Mouse (Mus musculus) frontal cortex, postnatal 10 days (tissue): ENCODE results near the gene Sema4c.

Source experiments
- DNase-seq, 2 experiments: peaks; one replicate each; pipeline ENCODE4 v3.0.0; 2022; ENCODE audit warnings: low spot score in 2 of 2, mixed read lengths in 1 of 2

Sema4c gene

DNA sequence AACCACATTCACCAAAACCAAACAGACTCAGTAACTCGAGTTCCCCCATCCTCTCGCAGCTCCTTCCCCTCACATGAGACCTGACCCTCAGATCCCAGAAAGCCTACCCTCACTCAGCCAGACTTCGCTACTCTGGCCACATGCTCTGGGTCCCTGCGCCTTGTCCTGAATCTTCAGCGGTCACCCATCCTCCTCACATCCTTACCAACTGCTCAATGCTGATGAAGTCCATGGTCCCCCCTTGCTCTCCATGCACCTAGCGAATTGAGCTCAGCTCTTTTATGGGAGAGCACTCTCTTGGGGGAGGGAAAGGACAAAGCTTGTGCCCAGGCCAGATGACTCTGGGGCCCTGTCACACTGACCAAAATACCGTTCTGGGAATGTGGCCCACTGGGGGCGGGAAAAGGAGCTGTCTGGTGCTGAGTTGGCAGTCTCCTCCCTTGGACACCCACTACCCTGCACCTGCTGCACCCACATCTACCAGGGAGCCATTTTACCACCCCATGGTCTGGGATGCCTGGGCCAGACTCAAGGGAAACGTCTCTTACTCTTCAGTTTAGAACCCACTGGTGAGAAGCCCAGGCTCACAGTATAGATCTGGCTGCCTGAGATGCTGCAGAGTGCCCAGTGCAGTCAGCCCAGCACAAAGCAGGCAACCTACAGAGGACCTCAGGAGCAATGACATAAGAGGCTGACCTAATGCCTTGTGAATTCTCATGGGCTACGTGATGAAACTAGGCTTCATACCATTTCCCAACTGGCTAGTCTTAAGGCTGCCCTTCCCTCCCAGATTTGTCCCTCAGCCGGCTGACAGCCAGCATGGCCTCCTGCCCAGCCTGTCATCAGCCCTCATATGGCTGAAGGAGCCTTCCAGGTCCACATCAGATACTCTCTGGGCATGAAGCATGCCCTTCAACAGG lies 22.4 kb downstream of the Sema4c start:
- no peak for DNase-seq

DNA sequence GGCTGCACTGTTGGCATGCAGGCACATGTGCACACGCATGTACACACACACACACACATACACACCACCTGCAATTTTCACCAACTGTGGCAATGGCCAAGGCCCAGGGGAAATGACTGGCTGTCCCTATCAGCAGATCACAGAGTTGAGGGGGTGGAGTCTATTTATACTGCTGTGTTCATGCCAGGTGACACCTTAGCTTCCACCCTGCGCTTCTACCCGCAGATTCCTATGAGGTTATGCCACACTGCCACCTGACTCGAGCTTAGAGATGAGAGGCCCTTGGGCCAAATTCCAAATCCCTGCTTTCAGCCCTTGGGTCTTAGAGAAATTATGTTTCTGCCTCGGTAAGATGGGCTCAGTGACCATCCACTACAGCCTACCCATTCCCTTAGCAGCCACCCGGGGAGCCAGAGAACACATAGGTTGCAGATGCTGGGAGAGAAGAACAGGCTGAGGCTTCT lies 23.5 kb downstream of the Sema4c start:
- no peak for DNase-seq

DNA sequence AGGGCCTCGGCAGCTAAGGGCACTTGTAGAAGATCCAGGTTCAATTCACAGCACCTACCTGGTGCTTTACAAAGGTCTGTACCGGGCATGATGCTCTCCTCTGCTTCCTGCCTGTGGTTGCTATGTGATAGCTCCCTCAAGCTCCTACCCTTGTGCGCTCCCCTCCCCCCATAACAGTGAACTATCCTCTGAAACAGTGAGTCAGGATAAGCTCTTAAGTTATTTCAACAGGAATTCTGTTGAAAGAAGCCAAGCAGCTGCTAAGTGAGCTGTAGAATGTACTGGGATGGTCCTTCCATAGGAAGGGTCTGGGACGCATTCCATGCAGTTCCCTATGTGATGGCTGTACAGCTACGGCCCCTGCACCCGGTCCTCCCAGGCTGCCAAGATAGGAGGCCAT lies 24.6 kb downstream of the Sema4c start:
- DNase-seq: no peak

DNA sequence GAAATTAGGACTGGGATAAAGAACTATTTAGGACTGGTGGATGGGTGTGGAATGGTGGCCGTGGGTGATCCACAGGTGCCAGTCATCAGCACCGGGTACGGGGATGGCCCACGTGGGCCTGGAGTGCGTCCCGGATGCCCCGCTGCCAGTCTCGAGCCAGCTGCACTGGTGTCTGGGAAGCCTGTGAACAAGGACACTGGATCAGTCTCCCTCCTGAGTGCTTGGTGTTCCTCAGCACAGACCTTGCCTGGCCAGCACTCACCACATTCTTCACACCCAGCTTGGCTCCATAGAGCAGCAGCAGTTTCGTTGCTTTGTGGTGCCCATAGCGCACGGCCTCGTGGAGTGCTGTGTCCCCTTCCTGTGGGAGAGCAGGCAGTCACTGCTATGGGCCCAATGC lies 26.7 kb downstream of the Sema4c start:
- DNase-seq: no peak

DNA sequence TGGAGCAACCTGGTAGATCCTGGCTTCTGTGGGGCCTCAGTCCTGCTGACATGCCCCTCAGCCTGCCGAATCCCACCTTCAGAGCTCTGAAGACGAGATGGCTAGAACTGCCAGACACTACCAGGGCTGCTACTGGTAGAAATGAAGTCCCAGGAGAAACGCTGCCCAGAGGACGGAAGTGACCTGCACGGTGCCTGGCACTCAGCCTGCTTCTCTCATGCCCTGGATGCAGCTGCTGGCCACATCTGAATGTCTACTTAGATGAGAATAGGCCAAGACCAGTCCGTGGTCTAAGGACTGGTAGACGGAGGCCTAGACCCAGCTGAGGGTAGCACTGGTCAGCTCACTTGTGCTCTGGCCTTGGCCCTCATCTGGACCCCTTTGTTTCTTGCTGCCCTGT lies 27.2 kb downstream of the Sema4c start:
- no peak for DNase-seq

DNA sequence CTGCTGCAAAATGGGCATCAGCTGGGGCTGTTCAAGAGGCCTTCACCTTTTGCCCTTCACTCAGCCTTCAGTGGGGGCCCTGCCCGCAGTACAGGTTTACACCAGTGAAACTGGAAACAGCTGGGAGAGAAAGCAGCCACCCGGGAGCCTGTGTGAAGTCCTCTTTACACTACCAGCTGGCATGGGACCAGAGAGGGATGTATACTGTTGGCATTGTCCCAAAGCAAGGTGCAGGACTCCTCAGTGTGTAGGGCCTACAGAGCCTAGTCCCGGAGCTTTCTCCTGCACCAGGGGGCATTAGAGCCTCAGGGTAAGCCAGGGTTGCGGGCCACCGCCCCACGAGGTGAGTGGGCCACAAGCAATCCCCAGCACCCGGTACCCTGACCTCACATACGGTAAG lies 27.7 kb downstream of the Sema4c start:
- no peak for DNase-seq

DNA sequence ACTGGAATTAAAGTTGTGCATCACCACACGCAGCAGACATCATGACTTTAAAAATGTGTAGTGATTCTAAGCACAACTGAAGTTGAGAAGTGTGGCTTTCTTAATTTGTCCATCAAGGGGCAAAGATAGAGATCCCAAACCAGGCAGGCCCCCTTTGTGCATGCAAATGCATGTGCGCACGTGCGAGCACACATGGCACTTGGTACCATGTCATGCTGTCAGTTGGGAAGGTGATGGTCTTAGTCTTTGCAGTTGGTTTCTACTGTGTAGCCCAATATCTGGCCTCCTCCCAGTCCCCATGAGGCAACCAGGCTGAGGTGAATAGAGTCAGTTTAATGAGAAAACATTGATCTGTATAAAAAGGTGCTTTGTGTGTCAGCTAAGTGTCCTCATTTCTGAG lies 28.3 kb downstream of the Sema4c start:
- no peak for DNase-seq

DNA sequence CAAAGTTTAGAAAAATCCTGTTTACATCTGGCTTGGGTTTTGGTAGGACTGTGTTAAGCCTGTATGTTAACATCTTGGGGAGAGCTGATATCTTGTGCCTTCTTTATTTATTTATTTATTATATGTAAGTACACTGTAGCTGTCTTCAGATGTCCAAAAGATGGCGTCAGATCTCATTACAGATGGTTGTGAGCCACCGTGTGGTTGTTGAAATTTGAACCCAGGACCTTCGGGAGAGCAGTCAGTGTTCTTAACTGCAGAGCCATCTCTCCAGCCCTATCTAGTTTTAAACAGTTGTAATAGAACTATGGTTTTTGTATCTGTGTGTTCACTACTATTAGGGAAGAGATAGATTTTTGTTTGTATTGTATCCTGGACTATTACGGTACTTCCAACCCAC lies 28.9 kb downstream of the Sema4c start:
- no peak for DNase-seq

DNA sequence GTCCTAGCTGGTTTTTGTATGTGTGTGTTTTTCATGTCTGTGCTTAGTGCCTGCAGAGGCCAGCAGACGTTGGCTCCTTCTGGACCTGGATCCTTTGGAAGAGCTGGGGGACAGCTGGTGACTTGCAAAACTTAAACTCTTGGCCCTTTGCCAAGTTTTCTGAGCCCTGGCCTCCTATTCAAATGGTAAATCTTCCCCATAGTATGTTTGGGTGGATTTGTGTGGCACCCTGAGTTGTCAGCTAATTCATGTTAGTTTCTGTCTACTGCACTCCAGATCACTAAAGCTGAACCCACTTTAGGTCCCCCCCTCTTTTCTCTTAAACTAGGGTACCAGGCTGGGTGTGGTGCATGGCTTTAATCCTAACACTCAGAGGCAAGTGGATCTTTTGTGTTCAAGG lies 29.8 kb downstream of the Sema4c start:
- DNase-seq: no peak

DNA sequence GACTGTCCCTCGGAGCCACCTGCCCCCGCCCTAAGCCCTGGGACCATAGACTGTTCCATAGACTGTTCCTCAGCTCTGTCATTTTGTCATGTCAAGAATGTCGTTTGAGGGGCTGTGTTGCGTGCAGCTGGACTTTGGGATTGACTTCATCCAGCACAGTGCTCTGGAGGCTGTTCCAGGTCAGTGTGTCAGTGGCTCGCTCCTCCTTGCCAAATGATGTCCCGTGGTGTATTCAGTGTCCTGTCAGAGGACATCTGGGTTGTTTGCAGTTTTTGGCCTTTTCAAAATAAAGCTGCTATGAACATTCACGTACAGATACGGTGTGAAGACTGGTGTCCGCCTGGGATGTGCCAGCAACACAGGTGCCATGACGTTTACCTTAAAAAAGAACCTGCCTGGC lies 31.2 kb downstream of the Sema4c start:
- DNase-seq: no peak

DNA sequence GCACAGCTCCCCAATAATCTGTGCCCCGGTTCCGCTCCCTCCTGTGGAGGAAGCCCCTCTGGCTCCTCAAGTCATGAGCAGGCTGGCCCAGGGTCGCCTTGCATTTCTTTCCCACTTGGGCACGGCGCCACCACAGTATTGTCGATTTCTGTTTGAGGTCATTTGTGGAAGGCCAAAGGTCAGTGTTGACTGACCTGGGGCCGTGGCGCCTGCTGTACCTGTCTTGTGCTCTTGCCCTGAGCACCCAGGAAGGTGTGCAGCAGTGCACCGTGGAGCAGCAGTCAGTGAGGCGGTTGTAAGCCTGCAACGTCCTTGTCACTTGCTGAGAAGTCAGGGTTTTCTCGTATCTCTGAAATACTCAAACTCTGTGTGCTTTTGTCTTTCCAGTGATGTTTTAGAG lies 32.4 kb downstream of the Sema4c start:
- DNase-seq: no peak

DNA sequence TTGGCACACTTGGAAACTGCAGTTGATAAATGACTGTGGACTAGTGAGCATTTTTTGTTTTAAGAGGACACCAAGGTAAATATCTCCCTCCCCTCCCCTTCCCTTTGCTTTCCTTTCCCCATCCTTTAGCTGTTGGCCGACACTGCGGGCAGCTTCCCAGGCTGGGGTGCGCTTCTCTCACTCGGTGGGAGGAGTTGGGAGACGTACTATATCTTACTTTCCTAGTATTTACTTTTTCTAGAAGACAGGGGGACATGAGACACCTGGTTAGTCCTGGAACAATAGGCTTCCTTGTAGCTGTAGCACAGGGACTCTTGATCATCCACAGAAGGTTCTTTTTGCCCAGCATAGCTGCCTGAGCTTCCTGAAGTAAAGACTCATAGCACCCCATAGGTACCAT lies 34.1 kb downstream of the Sema4c start:
- no peak for DNase-seq

DNA sequence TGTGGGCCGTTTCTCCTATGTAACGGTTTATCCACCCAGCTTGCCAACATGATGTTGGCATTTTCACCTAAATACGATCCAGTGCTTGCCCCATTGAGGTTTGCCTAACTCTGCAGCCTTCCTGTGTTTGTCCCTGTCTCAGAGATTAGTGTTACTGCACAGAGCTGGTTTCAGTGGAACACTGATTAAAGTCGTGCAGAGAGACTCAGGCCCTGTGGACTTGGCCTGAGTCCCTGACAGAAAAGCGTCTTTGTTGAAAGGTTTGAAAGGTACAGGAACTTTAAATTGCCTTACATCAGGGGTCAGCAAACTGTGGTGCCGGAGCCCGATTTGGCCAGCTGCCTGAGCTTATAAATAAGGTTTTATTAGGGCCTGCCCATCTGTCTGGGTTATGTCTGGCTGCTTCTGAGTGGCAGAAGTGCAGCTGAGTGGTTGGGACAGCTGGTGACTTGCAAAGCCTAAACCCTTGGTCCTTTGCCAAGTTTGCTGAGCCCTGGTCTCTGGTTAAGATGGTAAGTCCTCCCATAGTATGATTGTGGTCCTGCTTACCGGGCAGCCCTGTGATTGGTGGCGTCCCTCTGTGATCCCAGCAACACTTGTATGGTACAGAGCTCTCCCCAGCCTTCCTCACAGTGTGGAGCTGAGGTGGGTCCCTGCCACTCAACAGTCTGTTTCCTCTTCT lies 34.7 kb downstream of the Sema4c start:
- DNase-seq: no peak

DNA sequence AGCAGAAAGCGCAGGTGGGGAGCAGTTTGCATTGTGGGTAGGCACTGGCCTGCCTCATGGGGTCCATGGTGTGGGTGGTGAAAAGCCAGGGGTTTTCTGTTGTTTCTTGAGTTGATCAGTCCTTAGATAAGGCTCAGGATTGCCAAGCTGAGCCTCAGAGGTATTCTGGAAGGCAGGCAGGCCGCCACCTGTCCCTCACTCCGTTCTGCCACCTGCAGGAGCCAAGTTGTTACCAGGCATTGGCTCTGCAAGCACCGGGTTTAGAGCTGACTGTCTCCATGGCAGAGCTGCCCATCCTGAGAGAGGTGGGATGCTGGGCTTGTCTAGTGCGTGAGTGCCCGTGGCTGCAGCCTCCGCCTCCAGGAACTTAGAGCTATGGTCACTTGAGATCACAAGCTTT lies 35.9 kb downstream of the Sema4c start:
- no peak for DNase-seq

DNA sequence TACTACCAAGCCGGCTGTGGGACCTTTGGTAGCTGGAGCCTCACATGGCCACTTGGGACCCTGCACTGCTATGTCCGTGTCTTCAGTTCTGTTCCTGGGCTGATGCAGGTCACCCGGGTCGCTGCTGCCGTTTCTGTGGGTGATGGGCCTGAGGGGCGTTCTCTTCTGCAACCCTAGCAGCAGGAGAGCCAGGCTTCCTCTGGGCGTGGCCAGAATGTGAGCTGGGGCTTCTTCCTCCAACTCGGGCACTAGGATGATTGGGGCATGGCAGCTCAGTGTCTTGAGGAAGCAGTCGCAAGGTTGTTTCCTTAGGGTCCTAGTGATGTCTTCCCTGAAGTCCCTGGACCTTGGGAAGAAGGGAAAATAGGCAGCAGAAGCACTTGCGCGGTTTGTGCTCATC lies 38.5 kb downstream of the Sema4c start:
- no peak for DNase-seq

DNA sequence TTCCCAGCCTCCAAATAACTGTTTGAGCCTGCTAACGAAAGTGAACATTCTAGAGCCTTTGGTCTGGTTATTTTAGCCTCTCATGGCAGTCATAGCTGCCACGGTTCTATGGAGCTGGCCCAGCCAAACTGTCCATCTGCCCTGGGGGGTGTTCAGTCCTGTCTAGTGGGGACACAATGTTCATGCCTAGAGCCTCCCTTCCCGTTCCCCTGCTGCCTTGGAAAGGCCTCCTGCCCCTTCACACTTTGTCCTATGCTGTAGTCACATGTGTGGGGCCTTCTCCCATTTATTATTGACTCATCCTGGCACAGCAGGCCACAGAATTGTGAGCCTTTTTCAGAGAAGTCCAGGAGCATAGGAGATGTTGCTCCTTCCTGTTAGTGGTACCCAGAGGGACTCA lies 39.9 kb downstream of the Sema4c start:
- no peak for DNase-seq

DNA sequence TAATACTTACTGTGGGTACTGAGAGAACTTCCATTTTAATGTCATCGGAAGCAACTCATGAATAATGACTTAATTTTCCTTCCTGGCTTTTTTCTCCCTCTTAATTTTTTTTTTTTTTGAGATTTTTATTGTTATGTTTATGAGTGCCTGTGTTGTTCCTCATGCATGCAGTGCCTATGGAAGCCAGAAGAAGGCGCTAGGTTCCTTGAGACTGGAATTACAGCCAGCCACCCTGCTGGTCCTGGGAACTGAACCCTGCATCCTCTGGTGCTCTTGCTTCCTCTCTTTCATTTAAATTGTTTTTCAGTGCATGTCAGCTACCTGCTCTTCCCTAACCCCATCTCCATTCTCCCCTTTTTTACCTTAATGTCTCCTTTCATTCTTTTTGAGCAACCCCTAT lies 44.4 kb downstream of the Sema4c start:
- DNase-seq: no peak

DNA sequence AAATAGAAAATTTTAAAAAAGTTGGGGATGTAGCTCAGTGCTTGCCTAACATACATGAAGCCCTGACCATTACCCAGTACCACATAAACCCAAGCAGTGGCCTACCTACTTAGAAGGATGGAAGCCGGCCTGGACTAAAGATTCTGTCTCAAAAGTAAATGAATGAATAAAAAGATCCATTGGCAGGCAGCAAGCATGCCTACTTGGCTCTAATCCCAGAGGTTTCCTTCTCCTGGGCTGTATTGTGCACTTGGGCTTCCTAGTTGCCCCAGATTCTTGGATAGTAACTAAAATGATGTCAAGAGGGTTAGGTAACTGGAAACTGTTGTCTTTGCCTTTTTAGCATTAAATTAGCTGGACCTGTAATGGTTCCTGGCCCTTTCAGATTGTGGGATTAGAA lies 44.8 kb downstream of the Sema4c start:
- no peak for DNase-seq

DNA sequence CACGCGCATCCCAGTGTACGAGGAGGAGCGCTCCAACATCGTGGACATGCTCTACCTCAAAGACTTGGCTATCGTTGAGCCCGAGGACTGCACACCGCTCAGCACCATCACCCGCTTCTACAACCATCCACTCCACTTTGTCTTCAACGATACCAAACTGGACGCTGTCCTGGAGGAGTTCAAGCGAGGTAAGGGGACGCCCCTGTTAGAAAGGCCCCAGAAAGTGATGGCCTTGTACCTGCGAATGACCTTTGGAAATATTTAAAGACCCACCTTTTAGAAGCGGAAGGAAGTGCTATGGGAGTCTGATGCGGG lies 45.2 kb downstream of the Sema4c start:
- no peak for DNase-seq

DNA sequence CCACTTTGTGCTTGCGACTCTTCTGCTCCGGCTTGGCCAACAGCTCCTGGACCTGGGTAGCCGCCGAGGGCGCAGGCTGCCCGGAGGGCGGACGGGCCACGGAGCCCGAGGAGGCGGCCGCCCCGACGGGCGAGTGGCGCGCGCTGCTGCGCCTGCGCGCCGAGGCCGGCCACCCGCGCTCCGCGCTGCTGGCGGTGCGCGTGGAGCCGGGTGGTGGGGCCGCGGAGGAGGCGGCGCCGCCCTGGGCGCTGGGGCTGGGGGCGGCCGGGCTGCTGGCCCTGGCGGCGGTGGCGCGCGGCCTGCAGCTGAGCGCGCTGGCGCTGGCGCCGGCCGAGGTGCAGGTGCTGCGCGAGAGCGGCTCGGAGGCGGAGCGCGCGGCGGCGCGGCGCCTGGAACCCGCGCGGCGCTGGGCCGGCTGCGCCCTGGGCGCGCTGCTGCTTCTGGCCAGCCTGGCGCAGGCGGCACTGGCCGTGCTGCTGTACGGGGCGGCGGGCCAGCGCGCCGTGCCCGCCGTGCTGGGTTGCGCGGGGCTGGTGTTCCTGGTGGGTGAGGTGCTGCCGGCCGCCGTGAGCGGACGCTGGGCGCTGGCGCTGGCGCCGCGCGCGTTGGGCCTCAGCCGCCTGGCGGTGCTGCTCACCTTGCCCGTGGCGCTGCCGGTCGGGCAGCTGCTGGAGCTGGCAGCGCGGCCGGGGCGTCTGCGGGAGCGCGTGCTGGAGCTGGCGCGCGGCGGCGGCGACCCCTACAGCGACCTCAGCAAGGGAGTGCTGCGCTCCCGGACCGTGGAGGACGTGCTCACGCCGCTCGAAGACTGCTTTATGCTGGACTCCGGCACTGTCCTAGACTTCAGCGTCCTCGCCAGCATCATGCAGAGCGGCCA lies 45.8 kb downstream of the Sema4c start:
- DNase-seq: peak in 1 of 2 experiments; percentile 51

DNA sequence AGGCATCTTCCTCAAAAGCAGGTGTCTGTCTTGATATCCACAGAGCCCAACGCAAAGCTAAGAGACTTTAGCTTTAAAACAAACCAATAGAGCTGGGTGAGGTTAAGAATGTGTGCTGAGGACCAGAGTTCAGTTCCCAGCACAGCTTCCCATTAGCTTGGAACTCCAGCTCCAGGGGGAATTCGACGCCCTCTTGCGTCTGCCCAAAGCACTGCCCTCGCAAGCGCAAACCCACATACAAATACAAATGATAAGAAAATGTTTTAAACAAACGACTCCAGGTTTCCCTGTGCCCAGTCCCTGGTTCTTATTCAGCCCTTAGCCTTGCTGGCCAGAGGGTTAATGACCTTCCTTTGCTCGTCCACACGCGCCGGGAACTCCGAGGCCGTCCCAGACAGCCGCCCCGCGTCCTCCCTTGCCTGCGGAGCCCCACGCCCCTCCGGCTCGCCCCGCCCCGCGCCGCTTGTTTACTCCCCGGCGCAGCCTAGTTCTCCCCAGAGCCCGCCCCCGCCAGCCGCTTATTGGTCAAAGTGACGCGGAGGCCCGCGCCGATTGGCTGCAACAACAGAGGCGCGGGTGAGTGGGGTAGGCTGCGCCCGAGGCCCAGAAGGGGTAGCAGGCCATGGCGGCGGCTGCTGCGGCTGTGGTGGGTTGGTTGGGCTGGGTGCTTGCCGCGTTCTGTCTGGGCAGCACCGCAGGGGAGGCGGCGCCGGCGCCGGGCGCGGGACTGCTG lies 46.7 kb downstream of the Sema4c start, which contains the start of gene Cnnm3:
TSS of gene Cnnm3 (plus strand) at position 579 of the 733 bp plus-strand sequence.
- DNase-seq: peak; percentile 96 to 99

DNA sequence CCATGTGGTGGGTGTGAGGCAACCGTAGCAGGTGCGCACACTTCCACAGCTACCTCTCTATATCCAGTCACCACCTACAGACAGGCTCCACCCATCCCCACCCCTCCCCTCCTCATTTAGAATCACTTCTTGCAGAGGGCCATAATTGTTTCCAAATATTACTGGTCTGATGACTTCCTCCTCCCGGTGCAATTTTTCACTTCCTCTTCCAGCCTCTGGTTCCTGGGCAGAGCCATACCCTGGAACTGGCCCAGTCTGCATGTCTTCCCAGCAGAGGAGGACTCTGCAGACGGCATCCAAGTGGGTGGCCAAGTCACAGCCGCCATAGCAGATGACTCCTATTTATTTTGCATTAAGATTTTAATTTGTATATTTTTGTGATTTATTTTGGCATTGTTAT lies 49.9 kb downstream of the Sema4c start:
- no peak for DNase-seq
